Mouse (Mus musculus) forebrain, embryonic 11.5 days (tissue): ENCODE measurements at regions not wholly inside any gene's neighbourhood (a gene's known extent, or its start where the extent isn't known, plus 50 kb on each side); places are given as distances from the start of the nearest gene placed in this dataset.

ENCODE experiments used
- ATAC-seq: fragments of 200-750 bp; cut with Nextera tagmentation; replicated peaks from 2 replicates; pipeline ENCODE4 v1.8.0; 2017; ENCODE audit warnings: moderate TSS enrichment; ENCODE audit not compliant: low FRiP score
- DNase-seq: peaks from one replicate; pipeline ENCODE4 v3.0.0-alpha.2; 2017; ENCODE audit warnings: low spot score
- H3K27ac ChIP-seq: fragments of 300-500 bp; sonication (generic); 2 replicates; pipeline ENCODE4 v1.5.1; 2014; ENCODE audit warnings: low read depth, low read length
- H3K27me3 ChIP-seq: fragments of 300-500 bp; sonication (generic); 2 replicates; pipeline ENCODE4 v1.6.1; 2014; ENCODE audit warnings: mild to moderate bottlenecking, low read length, mixed read lengths; ENCODE audit not compliant: control insufficient read depth, insufficient read depth
- H3K36me3 ChIP-seq: fragments of 300-500 bp; sonication (generic); 2 replicates; pipeline ENCODE4 v1.6.1; 2014; ENCODE audit warnings: mild to moderate bottlenecking, low read length, moderate library complexity, mixed read lengths; ENCODE audit not compliant: control insufficient read depth, insufficient read depth
- H3K4me1 ChIP-seq: fragments of 300-500 bp; sonication (generic); replicated peaks from 2 replicates; pipeline ENCODE4 v1.6.1; 2014; ENCODE audit warnings: low read length, mixed read lengths; ENCODE audit not compliant: control insufficient read depth, insufficient read depth
- H3K4me2 ChIP-seq: fragments of 300-500 bp; sonication (generic); 2 replicates; pipeline ENCODE4 v1.6.1; 2014; ENCODE audit warnings: low read depth, mild to moderate bottlenecking, low read length, moderate library complexity, mixed read lengths; ENCODE audit not compliant: severe bottlenecking
- H3K4me3 ChIP-seq: fragments of 300-500 bp; sonication (generic); 2 replicates; pipeline ENCODE4 v1.5.1; 2014; ENCODE audit warnings: low read depth, low read length
- H3K9ac ChIP-seq: fragments of 300-500 bp; sonication (generic); 2 replicates; pipeline ENCODE4 v1.6.1; 2014; ENCODE audit warnings: low read length
- H3K9me3 ChIP-seq: fragments of 300-500 bp; sonication (generic); 2 replicates; pipeline ENCODE4 v1.6.1; 2016; ENCODE audit warnings: low read length, mixed read lengths; ENCODE audit not compliant: control insufficient read depth
- WGBS: fragments of 180-500 bp; shearing (Covaris S2); extraction: QIAGEN DNeasy Blood & Tissue Kit; methylation state at CpG from one replicate; pipeline ENCODE4 v1.1.7; 2014; 5-methylcytosine and 5-hydroxymethylcytosine counted together

DNA sequence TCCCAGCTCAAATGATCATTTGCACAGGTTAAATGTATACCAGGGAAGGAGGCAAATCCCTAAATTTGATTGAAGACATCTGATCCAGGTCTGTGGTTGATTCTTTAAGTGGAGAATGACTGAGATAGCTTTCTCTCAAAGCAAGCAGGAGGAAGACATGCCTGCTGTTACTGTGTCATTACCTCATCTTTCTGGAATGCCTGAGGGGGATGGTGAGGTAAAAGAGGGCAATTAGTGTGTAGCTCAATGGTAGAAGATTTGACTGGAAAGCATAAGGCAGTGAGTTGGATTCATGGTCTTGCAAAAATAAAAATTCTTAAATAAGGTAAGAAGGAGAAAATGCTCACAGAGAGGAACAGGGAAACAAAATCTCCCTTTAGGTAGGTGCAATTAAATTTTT is 144.9 kb downstream of the Fam84b start:
- H3K9me3 ChIP-seq = no peaks in the 10 kb centered on the region
- no peaks in the 10 kb centered on the region for H3K27me3 ChIP-seq
- peaks cover 2% of the 10 kb centered on the region; the same call in 1 of the 2 replicates for H3K4me1 ChIP-seq
- H3K4me2 ChIP-seq = no peak overlapping the region
- DNase-seq (no peak), ATAC-seq (peak; percentile 85)
- no peak overlapping the region for H3K4me3 ChIP-seq
- no peaks in the 10 kb centered on the region for H3K36me3 ChIP-seq
- no peak overlapping the region for H3K27ac ChIP-seq
- no peak overlapping the region for H3K9ac ChIP-seq

- Histone ChIP-seq H3K27me3 (no peaks in the 10 kb centered on the region), H3K36me3 (no peaks in the 10 kb centered on the region), H3K9ac (no peak overlapping the region), H3K4me2 (no peak overlapping the region), H3K4me3 (no peak overlapping the region), H3K4me1 (peaks cover 5% of the 10 kb centered on the region; the same call in 1 of the 2 replicates), H3K9me3 (no peaks in the 10 kb centered on the region), H3K27ac (no peak overlapping the region)
- no peak for DNase-seq
- WGBS = 88% methylated on average over 4 of the region's 4 CpGs
- ATAC-seq = no peak
Measured at GRCm38 (mm10) chr15:60706009-60706408, 147.6 kb downstream of the Fam84b start.

DNA sequence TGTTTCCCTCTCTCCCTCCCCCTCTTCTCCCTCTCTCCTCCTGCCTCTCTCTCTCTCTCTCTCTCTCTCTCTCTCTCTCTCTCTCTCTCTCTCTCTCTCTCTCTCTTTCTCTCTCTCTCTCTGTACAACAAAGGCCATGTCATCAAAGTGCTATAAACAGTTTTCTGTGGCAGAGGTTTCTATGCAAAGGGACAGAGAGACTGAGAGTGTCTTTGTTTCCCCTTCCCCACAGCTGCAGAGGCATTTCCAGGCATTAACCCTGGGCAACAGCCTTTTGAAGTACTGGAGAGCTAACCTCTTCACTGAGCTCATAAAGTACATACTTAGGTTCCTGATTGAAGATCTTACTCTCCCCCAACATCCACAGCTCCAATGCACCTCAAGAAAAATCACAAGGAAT is 152.3 kb downstream of the Fam84b start:
- no peaks in the 10 kb centered on the region for H3K9me3 ChIP-seq
- no peaks in the 10 kb centered on the region for H3K27me3 ChIP-seq
- no peak overlapping the region for H3K4me3 ChIP-seq
- DNase-seq (no peak), ATAC-seq (no peak)
- H3K9ac ChIP-seq = no peak overlapping the region
- H3K4me1 ChIP-seq = 0 out of 2 replicates have a peak, but pooled peaks cover 3% of the 10 kb centered on the region
- no peak overlapping the region for H3K4me2 ChIP-seq
- H3K27ac ChIP-seq = no peak overlapping the region
- H3K36me3 ChIP-seq = no peaks in the 10 kb centered on the region

DNA sequence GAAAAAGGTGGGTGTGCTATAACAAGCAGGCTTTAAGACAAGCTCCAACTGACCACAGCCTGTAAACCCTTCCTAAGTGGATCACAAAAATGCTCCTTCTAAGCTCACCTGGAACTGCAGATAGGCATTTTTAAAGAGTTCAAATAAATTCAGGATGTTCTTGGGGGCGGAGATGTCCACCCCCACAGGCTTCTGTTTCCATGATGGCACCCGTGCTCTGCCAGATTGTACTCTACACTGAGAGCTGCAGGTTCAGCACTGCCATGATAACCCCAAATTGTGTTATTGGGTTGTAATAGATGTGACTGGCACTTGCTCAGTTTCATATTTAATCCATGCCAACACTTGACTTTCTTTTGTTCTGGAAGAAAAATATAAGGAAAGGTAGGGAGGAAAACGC is 158.8 kb downstream of the Fam84b start:
- H3K4me1 ChIP-seq = peaks cover 4% of the 10 kb centered on the region; the same call in 1 of the 2 replicates
- no peak for ATAC-seq
- DNase-seq = no peak
- H3K4me2 ChIP-seq = no peak overlapping the region
- no peaks in the 10 kb centered on the region for H3K27me3 ChIP-seq
- H3K4me3 ChIP-seq = no peak overlapping the region
- H3K9ac ChIP-seq = no peak overlapping the region
- H3K27ac ChIP-seq = no peak overlapping the region
- H3K9me3 ChIP-seq = no peaks in the 10 kb centered on the region
- WGBS = 88% methylated on average over 3 of the region's 3 CpGs
- no peaks in the 10 kb centered on the region for H3K36me3 ChIP-seq

- Histone ChIP-seq H3K27ac (0 out of 2 replicates have a peak overlapping the region, but pooled peaks have one; percentile 31), H3K9ac (no peak overlapping the region), H3K4me1 (peaks cover 4% of the 10 kb centered on the region; the same call in 1 of the 2 replicates), H3K9me3 (no peaks in the 10 kb centered on the region), H3K36me3 (no peaks in the 10 kb centered on the region), H3K27me3 (no peaks in the 10 kb centered on the region), H3K4me2 (no peak overlapping the region), H3K4me3 (no peak overlapping the region)
- ATAC-seq (peak; percentile 17; the same call in 1 of the 2 replicates), DNase-seq (peak; percentile 67)
- WGBS = 56% methylated on average over 7 of the region's 7 CpGs
Measured at GRCm38 (mm10) chr15:60693751-60694500, 159.7 kb downstream of the Fam84b start.

GRCm38 (mm10) chr15:60692718-60693597 is 160.6 kb downstream of the Fam84b start:
- WGBS = 13% methylated on average over 6 of the region's 6 CpGs
- Histone ChIP-seq H3K27me3 (no peaks in the 10 kb centered on the region), H3K4me1 (peaks cover 4% of the 10 kb centered on the region; the same call in 1 of the 2 replicates), H3K9me3 (no peaks in the 10 kb centered on the region), H3K27ac (peak overlapping the region; percentile 57), H3K4me3 (no peak overlapping the region), H3K9ac (no peak overlapping the region), H3K4me2 (no peak overlapping the region), H3K36me3 (no peaks in the 10 kb centered on the region)
- DNase-seq = no peak
- ATAC-seq = peak; percentile 57

DNA sequence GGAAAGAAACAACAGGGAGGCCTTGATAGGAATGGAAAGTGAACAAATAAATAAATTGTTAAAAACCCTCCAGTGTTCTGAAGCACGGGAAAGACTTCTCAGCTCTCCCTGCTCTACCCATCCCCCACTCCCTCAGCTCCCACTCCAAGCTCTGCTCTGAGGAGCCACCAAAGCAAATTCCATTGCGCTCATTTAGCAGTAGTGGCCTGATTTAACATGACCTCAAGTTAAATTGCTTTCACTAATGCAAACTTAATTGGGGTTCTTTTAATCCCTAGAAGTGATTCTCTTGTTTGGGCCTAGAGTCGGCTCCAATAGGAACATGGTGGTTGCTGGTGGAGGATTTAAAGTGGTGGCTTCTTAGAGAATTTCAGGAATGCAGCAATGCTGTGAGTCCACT is 161.4 kb downstream of the Fam84b start:
- no peaks in the 10 kb centered on the region for H3K27me3 ChIP-seq
- 0 out of 2 replicates have a peak overlapping the region, but pooled peaks have one; percentile 37 for H3K27ac ChIP-seq
- no peaks in the 10 kb centered on the region for H3K36me3 ChIP-seq
- no peak overlapping the region for H3K9ac ChIP-seq
- no peaks in the 10 kb centered on the region for H3K9me3 ChIP-seq
- 10% methylated on average over 3 of the region's 3 CpGs for WGBS
- no peak overlapping the region for H3K4me2 ChIP-seq
- ATAC-seq (peak; percentile 83), DNase-seq (peak; percentile 64)
- H3K4me3 ChIP-seq = no peak overlapping the region
- H3K4me1 ChIP-seq = peaks cover 4% of the 10 kb centered on the region; the same call in 1 of the 2 replicates

GRCm38 (mm10) chr15:60677397-60677796 is 176.2 kb downstream of the Fam84b start:
- DNase-seq (no peak), ATAC-seq (no peak)
- H3K27me3 ChIP-seq = no peaks in the 10 kb centered on the region
- 87% methylated on average over 3 of the region's 3 CpGs for WGBS
- H3K9me3 ChIP-seq = no peaks in the 10 kb centered on the region
- H3K4me3 ChIP-seq = no peak overlapping the region
- H3K27ac ChIP-seq = no peak overlapping the region
- no peaks in the 10 kb centered on the region for H3K36me3 ChIP-seq
- H3K4me2 ChIP-seq = no peak overlapping the region
- H3K9ac ChIP-seq = no peak overlapping the region
- no peaks in the 10 kb centered on the region for H3K4me1 ChIP-seq
